Mouse (Mus musculus) layer of hippocampus, postnatal 25 days (tissue): ENCODE data around the gene Il23r. TPM values are rescaled to one million over a fixed set of nuclear protein-coding genes. Genes with fewer than 3 reads are reported as not detected.
A peak's percentile ranks its signal among the peaks of the same experiment; 100 is the strongest.
"Not testable (repeated sequence)": the region's sequence is repeated elsewhere in the genome, so short reads cannot be mapped to it uniquely, and the experiment has no call there.

Experiments
- DNase-seq, 2 experiments: peaks; one replicate each; pipeline ENCODE4 v3.0.0; 2022; ENCODE audit warnings: mixed read lengths in 2 of 2, low spot score in 1 of 2; ENCODE audit errors: extremely low spot score in 1 of 2
- total RNA-seq, 2 experiments: library from RNA; stranded (reverse); gene quantifications; 2 replicates each; pipeline ENCODE4 v1.2.3; 2021

Il23r gene
- not detected for total RNA-seq

DNA sequence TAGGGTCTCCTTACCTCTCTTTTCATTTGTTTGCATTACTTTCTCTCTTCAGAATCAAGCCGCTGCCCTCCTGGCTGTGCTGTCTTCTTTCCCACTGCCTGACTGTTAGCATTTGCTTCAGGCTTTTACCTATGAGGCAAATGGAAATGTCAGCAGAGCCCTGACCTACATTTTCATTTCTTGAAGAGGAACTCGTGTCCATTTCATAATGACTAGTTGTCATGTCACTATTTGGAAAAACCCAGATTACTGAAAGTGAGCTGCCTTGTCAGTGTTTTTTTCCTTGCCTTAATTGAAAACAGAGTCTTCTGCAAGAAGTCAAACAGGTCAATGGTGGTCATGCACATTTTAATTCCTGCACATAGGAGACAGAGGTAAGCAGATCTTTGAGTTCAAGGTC is at the start of gene Il23r:
Gene Il23r, minus strand, starts transcription at position 101 of the 400 bp plus-strand sequence.
- no peak for DNase-seq

GRCm38 (mm10) chr6:67535777-67536054 is 44.1 kb upstream of the Il23r start, which contains the start of gene Tacstd2:
Gene Tacstd2 (minus strand): TSS chr6:67535796.
- no peak for DNase-seq

DNA sequence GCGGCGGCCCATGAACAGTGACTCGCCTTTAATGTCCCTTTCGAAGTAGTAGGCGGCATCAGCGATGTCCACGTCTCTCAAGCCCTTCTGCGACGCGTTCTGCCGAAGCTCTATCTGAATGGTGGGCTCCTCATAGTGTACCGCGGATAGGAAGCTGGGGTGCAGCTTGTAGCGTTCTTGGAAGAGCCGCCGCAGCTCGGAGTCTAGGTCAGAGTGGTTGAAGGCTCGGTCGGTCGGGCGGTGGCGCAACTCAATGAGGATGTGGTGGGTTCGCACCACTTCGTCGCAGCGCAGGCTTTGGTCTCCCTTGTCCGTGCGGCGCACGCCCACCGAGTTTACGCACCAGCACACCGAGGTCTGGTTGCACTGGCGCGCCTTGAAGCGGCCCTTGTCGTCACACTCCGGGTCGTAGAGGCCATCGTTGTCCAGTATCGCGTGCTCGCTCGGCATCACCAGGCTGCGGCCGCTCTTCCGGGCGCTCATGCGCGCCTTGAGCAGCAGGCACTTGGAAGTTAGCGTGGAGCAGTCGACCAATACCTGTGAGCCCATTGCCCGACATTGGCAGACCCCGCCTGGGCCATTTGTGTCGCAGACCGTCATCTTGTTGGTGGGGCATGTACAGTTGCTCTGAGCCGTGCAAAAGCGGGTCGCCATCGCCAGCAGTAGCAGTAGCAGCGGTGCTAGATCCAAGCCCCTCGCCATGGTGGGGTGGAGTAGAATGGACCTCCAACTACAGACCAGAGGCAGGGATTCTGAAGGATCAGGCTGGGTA is 43.5 kb upstream of the Il23r start:
- no peak for DNase-seq

DNA sequence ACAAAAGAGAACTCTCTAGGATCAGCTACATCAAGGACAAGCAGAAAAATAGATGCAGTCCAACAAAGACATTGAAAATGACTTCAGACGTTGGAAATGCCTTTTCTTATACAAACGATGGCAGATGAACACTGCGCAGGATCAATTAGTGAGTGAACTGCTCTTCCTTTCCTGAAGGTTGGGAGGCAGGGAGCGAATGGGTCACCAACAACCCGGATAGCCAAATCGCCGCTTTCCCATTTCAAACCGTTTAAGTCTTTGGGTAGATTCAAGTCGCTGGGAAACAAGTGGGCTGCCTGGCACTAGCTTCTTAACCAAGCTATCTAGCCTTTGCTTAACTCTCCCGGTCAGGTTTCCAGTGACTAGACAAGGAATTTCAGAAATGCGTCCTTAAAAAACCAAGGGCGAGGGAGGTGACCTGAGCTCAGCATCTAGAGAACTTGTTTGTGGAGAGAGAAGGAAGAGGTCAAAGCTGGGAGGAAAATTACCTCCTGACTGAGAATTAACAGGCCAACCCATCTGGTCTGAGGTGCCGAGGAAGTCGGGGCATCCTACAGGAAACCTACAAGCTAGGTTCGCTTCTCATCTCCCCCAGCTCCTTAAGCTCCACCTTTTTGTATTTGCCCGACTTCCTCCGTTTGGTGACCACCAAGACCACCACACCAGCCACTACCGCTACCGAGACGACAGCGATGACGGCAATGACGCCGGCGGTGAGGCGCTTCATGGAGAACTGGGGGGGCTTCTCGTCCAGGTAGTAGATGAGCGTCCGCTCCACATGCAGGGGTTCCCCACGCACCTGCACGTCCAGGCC is 42.7 kb upstream of the Il23r start:
- no peak for DNase-seq

GRCm38 (mm10) chr6:67532665-67533440 is 41.2 kb upstream of the Il23r start:
- DNase-seq = no peak

GRCm38 (mm10) chr6:67531822-67532162 is 40.1 kb upstream of the Il23r start:
- DNase-seq = no peak

- DNase-seq = peak in 1 of 2 experiments; percentile 15
These were observed 39.6 kb upstream of the Il23r start for GRCm38 (mm10) chr6:67530992-67531821.

DNA sequence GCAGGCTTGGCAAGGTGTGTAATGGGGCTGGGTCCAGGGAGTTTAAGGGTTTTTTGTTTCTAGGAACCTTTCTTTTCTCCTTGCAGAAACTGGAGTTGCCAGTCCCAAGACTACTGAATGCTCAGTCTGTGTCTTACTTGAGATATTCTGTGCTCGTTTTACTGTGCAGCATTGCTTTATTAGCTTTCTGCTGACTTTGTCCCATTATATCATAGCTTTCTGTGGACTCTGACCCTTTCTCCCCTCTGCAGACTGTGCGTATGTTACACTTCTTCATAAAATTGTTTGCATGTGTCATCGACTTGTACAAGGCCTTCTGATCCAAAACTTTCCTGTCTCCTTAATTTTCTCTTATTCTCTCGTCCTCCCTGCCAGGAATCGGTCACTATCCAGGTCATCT is 34.7 kb upstream of the Il23r start:
- no peak for DNase-seq

DNA sequence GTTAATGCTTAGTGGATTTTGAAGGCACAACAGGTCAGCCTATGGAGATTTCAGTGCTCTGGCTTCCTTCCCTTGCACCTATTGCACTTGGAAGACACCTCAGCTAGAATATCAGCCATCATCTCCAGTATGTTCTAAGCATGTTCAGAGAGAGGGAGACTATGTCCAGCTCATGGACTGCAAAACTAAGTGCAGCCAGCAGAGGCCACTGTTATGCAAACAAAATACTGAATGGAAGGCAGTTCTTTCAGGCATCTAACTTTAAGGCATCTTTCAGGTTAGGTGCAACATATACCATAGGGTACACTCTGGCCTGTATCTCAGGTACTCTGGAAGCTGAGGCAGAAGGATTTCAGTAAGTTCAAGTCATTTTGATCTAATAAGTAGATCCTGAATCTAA is 19.1 kb upstream of the Il23r start:
- DNase-seq = peak; percentile 15 to 59

DNA sequence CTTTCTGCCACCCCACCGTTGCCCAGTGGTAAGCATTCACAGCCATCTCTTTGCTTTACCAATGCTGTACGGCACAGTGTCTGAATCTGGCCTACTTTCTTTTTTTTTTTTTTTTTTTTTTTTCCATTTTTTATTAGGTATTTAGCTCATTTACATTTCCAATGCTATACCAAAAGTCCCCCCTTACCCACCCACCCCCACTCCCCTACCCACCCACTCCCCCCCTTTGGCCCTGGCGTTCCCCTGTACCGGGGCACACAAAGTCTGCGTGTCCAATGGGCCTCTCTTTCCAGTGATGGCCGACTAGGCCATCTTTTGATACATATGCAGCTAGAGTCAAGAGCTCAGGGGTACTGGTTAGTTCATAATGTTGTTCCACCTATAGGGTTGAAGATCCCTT is 10.3 kb upstream of the Il23r start:
- not testable (repeated sequence) for DNase-seq

DNA sequence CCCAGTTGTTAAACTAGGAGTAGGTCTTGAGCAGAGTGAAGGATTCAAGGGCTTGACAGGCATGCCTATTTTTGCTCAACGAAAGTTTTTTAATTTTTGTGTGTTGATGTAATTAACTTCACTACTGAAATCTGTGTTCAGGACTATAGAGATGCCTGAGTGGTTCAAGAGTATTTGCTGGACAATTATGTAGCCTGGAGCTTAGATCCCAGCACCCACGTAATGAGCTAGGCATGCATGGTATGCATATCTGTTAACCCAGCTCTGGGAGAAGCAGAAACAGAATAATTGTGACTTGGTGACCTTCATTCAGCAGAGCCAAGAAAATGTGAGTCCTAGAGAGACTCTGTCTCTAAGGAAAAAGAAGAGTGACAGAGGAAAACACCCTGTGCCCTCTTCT is 10.6 kb downstream of the Il23r start:
- DNase-seq = no peak

- DNase-seq = no peak
These were observed 20.4 kb downstream of the Il23r start for GRCm38 (mm10) chr6:67471242-67471641.

- DNase-seq = no peak
These were observed 32.2 kb downstream of the Il23r start for GRCm38 (mm10) chr6:67459424-67459823.

DNA sequence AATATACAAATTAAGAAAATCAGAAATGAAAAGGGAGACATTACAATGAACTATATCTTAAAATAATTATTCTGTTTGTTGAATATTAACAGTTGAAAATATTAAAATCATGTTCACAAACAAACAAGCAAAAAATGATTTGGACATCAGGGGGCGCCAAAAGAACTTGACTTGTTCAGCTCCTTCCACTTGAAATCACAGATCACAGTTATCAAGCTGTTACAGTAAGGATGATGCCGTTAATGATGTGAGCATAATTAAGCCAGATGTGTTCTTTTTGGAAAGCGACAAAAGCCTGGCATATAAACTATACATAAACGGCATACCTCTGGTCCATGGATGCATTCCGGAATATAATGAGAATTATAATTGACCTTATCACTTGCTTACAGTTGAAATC is 40.3 kb downstream of the Il23r start:
- peak in 1 of 2 experiments; percentile 74 for DNase-seq

- no peak for DNase-seq
These were observed 45.8 kb downstream of the Il23r start for GRCm38 (mm10) chr6:67445866-67446265.

GRCm38 (mm10) chr6:67443124-67443523 is 48.5 kb downstream of the Il23r start:
- no peak for DNase-seq

- no peak for DNase-seq
These were observed 53.8 kb downstream of the Il23r start for GRCm38 (mm10) chr6:67437814-67438385.

DNA sequence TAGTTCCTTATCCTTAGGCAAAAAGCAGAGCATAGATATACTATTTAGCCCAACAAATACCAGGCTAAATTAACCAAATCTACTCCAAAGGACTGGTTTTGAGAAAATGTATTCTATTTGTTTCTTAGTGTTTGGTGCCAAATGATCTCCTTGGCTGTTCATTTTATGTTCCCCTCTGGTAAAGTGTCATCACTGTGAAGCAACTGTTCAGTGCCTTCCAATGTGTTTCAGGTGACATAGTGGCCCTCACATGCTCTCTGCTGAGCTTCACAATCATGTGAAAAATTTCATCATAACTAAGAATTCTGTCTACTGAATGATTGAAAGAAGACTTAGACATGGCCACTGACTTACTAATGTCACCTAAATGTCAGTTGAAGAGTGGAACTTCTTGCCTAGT is 54.6 kb downstream of the Il23r start:
- DNase-seq = no peak

GRCm38 (mm10) chr6:67436295-67436694 is 55.4 kb downstream of the Il23r start:
- no peak for DNase-seq

GRCm38 (mm10) chr6:67435711-67436110 is 55.9 kb downstream of the Il23r start:
- no peak for DNase-seq
